Mouse (Mus musculus): ENCODE data around the gene Cxcr2. TPM values are rescaled to one million over a fixed set of nuclear protein-coding genes. Genes with fewer than 3 reads are reported as not detected.

Cxcr2 gene
- polyA plus RNA-seq, 1 experiment from 2014 or later, result 0.07 TPM

MicroRNAs encoded within 50 kb of the gene (microRNA counts, 519-probe panel; counts per million panel counts)
- 32.2 counts per million for microRNA mmu-miR-1928

Small RNAs within 50 kb of the gene (microRNA-seq; reads per million reads assigned to microRNA genes)
- gene Mir1928 (ENCODE audit: borderline number of aligned reads), result not detected

Other genes starting within 250 kb of the Cxcr2 start
- 71.9 and 75.6 TPM in 2 replicates for gene Tns1, start 29.5 kb upstream of the Cxcr2 start, polyA plus RNA-seq (2014; fragmentation: Nextera tagmentation; extraction: Ambion mirVana)
- gene Rufy4, start 28.4 kb upstream of the Cxcr2 start, polyA plus RNA-seq (2014; fragmentation: Nextera tagmentation; extraction: Ambion mirVana), result 0.21 and 0.39 TPM in 2 replicates
- gene Cxcr1, start 40.6 kb downstream of the Cxcr2 start, polyA plus RNA-seq (2014; fragmentation: Nextera tagmentation; extraction: Ambion mirVana), result not detected in 2 replicates
- gene Arpc2, start 82.1 kb downstream of the Cxcr2 start, polyA plus RNA-seq (2014; fragmentation: Nextera tagmentation; extraction: Ambion mirVana), result 387 and 411 TPM in 2 replicates
- 0.83 and 1.0 TPM in 2 replicates for gene Gpbar1, start 124.6 kb downstream of the Cxcr2 start, polyA plus RNA-seq (2014; fragmentation: Nextera tagmentation; extraction: Ambion mirVana)
- gene Aamp, start 130.7 kb downstream of the Cxcr2 start, polyA plus RNA-seq (2014; fragmentation: Nextera tagmentation; extraction: Ambion mirVana), result 173 and 193 TPM in 2 replicates
- 225 and 231 TPM in 2 replicates for gene Pnkd, start 130.9 kb downstream of the Cxcr2 start, polyA plus RNA-seq (2014; fragmentation: Nextera tagmentation; extraction: Ambion mirVana)
- gene Tmbim1, start 151.6 kb downstream of the Cxcr2 start, polyA plus RNA-seq (2014; fragmentation: Nextera tagmentation; extraction: Ambion mirVana), result 29.2 and 37.1 TPM in 2 replicates
- 0.17 and 0.59 TPM in 2 replicates for gene Catip, start 208.1 kb downstream of the Cxcr2 start, polyA plus RNA-seq (2014; fragmentation: Nextera tagmentation; extraction: Ambion mirVana)
- gene Slc11a1, start 221.2 kb downstream of the Cxcr2 start, polyA plus RNA-seq (2014; fragmentation: Nextera tagmentation; extraction: Ambion mirVana), result 1.1 TPM in 2 replicates
- 59.6 and 63.8 TPM in 2 replicates for gene Ctdsp1, start 237.5 kb downstream of the Cxcr2 start, polyA plus RNA-seq (2014; fragmentation: Nextera tagmentation; extraction: Ambion mirVana)

All from heart, embryonic 11.5 days (tissue).